Mouse (Mus musculus): ENCODE measurements around the gene Plcb3.
"Not testable (repeated sequence)": the region's sequence is repeated elsewhere in the genome, so short reads cannot be mapped to it uniquely, and the experiment has no call there.

Gene Plcb3

GRCm38 (mm10) chr19:6975537-6976521 lies at the start of gene Plcb3:
Gene Plcb3 (minus strand): TSS chr19:6976470.
- peak; percentile 81 for DNase-seq (ENCODE audit: low spot score)

DNA sequence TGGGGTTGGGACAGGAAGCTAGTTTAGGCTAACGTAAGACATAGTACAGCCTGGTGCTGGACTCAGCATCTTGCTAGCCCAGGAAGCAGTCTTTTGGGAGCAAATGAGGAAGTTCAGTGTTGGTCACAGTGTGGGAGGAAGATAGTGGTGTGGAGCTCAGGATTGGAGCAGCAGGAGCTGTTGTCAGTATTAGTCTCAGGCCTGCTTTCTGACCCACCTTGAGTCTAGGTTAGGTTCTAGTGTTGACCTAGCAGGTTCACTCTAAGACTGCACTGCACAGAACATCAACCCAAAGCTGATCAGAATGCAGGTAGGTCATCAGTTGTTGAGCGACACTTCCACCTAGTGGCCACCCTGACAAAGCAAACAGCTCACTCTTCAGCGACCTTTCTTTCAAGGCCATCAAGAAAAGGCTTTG lies 44.0 kb upstream of the Plcb3 start:
- peak; percentile 69 for DNase-seq (ENCODE audit: low spot score)

DNA sequence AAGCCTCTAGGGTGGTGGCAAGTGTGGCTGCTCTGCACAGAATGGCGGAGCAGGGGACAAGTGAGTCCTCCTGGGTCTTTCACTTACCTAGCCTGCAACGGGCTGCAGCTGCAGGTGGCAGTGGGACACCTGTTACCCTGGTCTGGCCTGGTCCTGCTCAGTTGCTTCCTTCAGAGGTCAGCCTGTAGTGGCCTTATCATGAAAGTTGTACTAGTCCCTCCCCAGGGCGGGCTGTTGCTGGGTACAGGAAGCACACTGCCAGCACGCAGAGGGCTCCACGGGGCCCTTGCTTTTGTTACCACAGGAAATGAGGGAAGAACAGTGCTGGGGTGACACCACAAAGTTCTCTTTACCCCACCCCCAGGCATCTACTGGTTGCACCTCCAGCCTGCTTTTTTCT lies 42.9 kb upstream of the Plcb3 start, which contains the start of gene Fermt3:
Gene Fermt3, minus strand, starts transcription at position 279 of the 400 bp plus-strand sequence.
- peak; percentile 7 for DNase-seq (ENCODE audit: low spot score)

DNA sequence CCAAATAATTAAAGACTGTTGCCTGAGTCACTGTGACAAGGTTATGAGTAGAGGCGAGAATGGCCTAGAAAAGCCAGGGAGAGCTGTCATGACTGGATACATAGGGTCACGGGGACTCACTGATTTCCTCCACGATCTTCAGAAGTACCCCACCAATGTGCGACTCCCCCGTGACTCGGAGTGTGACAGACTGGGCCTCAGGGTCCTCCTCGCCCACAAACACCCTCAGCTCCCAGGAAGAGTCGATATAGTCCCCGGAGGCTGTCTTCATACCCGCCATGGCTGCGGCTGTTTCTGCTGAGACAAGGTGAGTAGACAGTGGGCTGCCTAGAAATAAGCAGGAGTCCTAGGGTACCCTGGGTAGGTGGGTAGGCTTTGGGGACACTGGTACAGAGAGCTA lies 42.3 kb upstream of the Plcb3 start:
- DNase-seq (ENCODE audit: low spot score) = no peak

GRCm38 (mm10) chr19:7017541-7018457 lies 41.5 kb upstream of the Plcb3 start:
- no peak for DNase-seq (ENCODE audit: low spot score)

DNA sequence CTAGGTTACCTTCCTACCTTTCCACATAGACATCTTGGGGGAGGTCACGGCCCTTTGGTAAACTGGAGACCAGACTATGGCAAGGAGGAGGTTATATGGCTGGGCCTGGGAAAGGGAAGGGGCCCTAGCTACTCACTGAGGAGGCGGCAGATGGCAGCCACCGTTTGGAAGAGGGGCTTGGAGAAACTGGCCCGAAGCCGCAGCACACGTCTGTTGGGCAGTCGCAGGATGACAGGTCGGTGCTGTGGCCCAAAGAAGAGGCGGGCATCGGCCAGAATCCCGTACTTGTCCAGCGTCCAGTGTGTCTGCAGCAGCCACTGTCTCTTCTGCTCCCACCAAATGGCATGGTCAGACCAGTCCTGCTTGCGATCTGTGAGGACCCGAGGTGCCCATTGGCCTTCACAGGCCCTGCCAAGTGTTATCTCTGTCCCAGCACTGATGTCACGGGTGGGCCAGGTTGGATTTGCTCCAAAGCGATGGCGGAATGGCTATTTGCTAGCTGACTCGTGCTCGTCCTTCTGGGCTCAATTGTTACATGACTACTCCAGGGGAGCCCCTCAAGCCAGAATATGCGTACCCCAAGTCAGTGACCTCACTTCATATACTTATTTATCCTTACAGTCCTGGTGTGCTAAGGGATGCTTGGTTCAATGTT lies 38.3 kb upstream of the Plcb3 start:
- DNase-seq (ENCODE audit: low spot score) = no peak

DNA sequence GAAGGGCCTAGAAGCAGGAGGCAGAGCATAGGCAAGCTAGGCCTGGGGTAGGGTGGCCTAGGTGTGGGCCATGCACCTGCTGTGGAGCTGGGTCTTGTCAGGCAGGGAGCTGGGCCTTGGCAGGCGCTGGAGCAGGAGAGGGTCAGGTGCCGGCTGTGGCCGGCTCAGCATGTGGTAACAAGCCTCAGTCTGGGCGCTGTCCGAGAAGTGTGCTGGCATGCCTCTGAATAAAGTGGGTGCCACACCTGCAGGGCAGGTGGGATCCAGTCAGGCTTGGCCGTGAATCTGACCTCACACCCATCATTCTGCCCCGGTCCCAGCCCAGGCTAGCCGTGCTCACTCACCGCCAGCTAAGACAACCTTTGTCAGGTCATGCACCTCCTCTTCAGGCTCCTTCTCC lies 37.7 kb upstream of the Plcb3 start:
- DNase-seq (ENCODE audit: low spot score) = no peak

DNA sequence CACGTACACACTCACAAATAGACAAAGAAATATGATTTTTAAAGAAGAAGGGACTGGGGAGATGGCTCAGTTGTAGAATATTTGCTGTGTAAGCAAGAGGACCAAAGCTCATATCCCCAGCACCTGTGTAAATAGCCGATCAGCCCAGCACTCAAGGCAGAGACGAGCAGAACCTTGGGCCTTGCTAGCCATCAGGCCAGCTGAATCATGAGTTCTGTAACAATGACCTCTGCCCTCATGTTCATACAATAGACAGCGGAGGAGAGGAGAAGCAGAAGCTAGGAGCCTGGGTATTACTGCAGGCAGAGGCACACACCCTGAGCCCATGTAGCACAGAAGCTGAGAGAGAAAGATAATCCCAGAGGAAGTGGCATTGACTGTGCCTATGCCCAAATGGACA lies 36.2 kb upstream of the Plcb3 start:
- DNase-seq (ENCODE audit: low spot score) = no peak

DNA sequence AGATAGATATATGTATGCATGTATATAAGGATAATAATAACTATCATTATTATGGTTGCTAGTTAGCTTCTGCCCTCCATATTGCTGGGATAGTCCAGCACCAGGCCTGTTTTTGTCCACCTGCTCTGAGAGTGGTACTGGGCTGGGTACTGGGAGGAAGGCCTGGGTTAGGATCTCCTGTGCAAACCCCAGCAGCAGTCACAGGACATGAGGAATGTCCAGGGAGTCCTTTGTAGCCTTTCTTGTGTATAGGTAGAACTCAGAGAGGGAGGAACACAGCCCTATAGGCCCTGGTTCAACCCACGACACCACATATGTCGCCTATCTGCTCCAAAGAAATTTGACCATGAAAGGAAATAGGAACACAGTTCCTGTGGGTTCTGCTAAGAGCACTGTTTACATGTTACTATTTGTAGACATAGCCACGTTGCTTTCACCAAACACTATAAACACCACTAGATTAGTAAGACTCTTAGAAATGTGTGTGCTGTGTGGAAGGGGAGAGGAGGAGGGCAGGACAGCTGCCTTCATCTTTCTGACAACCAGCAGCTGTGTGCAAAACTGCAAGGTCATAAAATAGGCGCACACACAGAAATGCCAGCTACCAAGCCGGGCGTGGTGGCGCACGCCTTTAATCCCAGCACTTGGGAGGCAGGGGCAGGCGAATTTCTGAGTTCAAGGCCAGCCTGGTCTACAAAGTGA lies 30.8 kb upstream of the Plcb3 start:
- DNase-seq (ENCODE audit: low spot score) = no peak

DNA sequence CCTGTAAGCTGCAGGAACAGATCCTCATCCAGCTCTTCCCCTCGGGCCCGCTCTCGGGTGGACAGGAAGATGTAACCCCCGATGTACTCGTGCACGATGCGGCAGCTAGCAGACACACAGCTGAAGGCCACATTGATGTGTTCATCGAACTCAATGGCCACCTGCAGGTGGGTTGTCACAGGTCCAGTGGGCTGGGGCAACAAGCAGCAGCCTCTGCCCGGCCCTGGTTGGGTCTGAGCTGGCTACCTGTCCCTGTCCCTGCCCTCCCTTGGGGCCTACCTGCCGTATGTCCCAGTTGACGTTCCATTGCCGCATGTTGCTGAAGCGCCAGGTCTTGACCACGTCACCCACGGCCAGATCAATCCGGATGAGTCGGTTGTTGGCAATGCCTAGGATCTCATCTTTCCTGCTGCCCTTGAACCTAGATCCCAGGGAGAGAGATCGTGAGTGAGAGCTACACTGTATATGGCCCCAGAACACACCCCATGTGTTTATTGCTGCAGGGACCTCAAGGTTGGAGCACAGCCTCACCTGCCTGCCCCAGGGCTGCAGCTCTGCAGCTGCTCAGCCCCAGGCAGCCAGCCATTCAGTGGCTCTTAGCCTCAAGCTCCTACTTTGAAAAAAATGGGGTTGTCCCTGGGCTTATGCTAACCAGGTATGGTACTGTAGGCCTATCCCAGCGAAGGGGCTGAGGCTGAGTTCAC lies 23.2 kb upstream of the Plcb3 start:
- DNase-seq (ENCODE audit: low spot score) = no peak

- DNase-seq (ENCODE audit: low spot score) = no peak
These were observed 21.5 kb upstream of the Plcb3 start for GRCm38 (mm10) chr19:6997721-6998290.

DNA sequence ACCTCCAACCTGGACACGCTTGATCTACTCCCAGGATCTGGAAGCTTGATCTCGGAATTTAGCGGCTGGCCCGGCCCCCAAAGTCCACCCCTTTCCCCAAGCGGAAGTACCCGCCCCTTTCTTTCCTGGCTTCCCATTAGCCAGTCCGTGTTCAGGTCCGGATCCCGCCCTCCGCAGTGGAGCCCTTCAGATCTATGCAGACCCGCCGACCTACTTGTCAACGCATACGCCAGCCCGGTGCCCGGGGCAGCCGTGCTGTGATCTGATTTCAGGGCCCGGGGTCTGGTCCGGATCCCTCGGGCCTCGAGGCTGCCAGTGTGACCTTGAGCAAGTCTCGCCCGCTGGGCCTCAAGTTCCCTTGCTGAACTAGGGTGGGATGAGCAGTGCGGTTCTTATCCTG lies 19.7 kb upstream of the Plcb3 start, which contains the start of the genes Nudt22 and Trpt1:
Gene Nudt22, minus strand, starts transcription at position 112 of the 400 bp plus-strand sequence.
Gene Trpt1, plus strand, starts transcription at position 126 of the 400 bp plus-strand sequence.
- peak; percentile 96 for DNase-seq (ENCODE audit: low spot score)

- no peak for DNase-seq (ENCODE audit: low spot score)
These were observed 19.2 kb upstream of the Plcb3 start for GRCm38 (mm10) chr19:6995255-6995991.

DNA sequence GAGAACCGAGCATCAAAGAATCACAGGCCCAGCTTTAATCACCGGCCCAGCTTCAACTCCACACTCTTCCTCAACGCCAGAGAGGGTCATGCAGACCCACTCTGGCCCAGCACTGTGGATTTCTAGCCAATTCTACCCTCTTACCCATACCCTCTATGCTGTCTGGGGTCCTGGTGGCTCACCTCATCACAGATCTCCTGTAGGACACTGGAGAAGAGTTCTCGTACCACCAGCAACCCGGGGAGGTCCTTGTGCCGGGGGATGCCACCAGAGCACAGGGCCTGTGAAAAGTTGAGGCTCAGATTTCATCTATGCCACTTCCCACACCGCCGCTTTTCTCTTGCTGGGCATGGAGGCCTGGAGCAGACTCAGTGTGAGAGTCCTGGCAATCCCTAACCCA lies 18.2 kb upstream of the Plcb3 start:
- no peak for DNase-seq (ENCODE audit: low spot score)

GRCm38 (mm10) chr19:6994002-6994401 lies 17.7 kb upstream of the Plcb3 start:
- DNase-seq (ENCODE audit: low spot score) = no peak

GRCm38 (mm10) chr19:6993011-6993770 lies 16.9 kb upstream of the Plcb3 start:
- no peak for DNase-seq (ENCODE audit: low spot score)

- peak; percentile 100 for DNase-seq (ENCODE audit: low spot score)
These were observed 16.0 kb upstream of the Plcb3 start, which contains the start of gene Dnajc4 for GRCm38 (mm10) chr19:6992011-6992858. Gene Dnajc4 (minus strand): TSS chr19:6992572.

GRCm38 (mm10) chr19:6991166-6991565 lies 14.9 kb upstream of the Plcb3 start:
- DNase-seq (ENCODE audit: low spot score) = not testable (repeated sequence)

Measured in embryo, embryonic 10.5 days (tissue).